Mouse (Mus musculus) stomach, postnatal 0 days (tissue): Measurements from ENCODE around the gene Sh3pxd2a. TPM values are rescaled to one million over a fixed set of nuclear protein-coding genes. Genes with fewer than 3 reads are reported as not detected.
A peak's percentile ranks its signal among the peaks of the same experiment; 100 is the strongest.

Experiments used
- ATAC-seq: fragments of 200-750 bp; cut with Nextera tagmentation; 2 replicates; pipeline ENCODE4 v1.8.0; 2017; ENCODE audit not compliant: low FRiP score, low TSS enrichment
- DNase-seq: peaks from one replicate; pipeline ENCODE4 v3.0.0-alpha.2; 2016; ENCODE audit warnings: low spot score
- H3K27ac ChIP-seq: fragments of 300-500 bp; sonication (generic); replicated peaks from 2 replicates; pipeline ENCODE4 v1.5.1; 2014; ENCODE audit warnings: mild to moderate bottlenecking, control low read depth
- H3K27me3 ChIP-seq: fragments of 300-500 bp; sonication (generic); 2 replicates; pipeline ENCODE4 v1.6.1; 2014; ENCODE audit warnings: low read length; ENCODE audit not compliant: control insufficient read depth, insufficient read depth
- H3K36me3 ChIP-seq: fragments of 300-500 bp; sonication (generic); 2 replicates; pipeline ENCODE4 v1.6.1; 2014; ENCODE audit warnings: low read length, mixed read lengths; ENCODE audit not compliant: control insufficient read depth, insufficient read depth
- H3K4me1 ChIP-seq: fragments of 300-500 bp; sonication (generic); replicated peaks from 2 replicates; pipeline ENCODE4 v1.6.1; 2014; ENCODE audit warnings: antibody characterized with exemption; ENCODE audit not compliant: control insufficient read depth, insufficient read depth
- H3K4me2 ChIP-seq: fragments of 300-500 bp; sonication (generic); replicated peaks from 2 replicates; pipeline ENCODE4 v1.6.1; 2014; ENCODE audit warnings: low read depth, mild to moderate bottlenecking, control low read depth, moderate library complexity
- H3K4me3 ChIP-seq: fragments of 300-500 bp; sonication (generic); 2 replicates; pipeline ENCODE4 v1.5.1; 2014; ENCODE audit warnings: low read depth, low read length, control low read depth
- H3K9ac ChIP-seq: fragments of 300-500 bp; sonication (generic); 2 replicates; pipeline ENCODE4 v1.6.1; 2014; ENCODE audit warnings: mild to moderate bottlenecking, low read length, control low read depth, mixed read lengths
- H3K9me3 ChIP-seq: fragments of 300-500 bp; sonication (generic); 2 replicates; pipeline ENCODE4 v1.6.1; 2016; ENCODE audit warnings: low read length; ENCODE audit not compliant: control insufficient read depth
- CTCF ChIP-seq: IDR thresholded peaks from 2 replicates; pipeline ENCODE4 v1.5.1; 2016; ENCODE audit warnings: antibody characterized with exemption, low read depth, mild to moderate bottlenecking, moderate library complexity
- EP300 ChIP-seq: optimal IDR thresholded peaks from 2 replicates; pipeline ENCODE3; 2016; ENCODE audit warnings: antibody characterized with exemption
- WGBS: fragments of 180-500 bp; shearing (Covaris S2); extraction: QIAGEN DNeasy Blood & Tissue Kit; methylation state at CpG from one replicate; pipeline ENCODE4 v1.1.7; 2014; 5-methylcytosine and 5-hydroxymethylcytosine counted together
- polyA plus RNA-seq: library from polyadenylated mRNA; unstranded; fragments of >200 nt; fragmentation: Nextera tagmentation; extraction: Ambion mirVana; gene quantifications from 2 replicates; pipeline ENCODE4 v1.2.1, GENCODE M21; 2015

Gene Sh3pxd2a
- polyA plus RNA-seq, 1 experiment from 2014 or later, result 3.7 TPM

DNA sequence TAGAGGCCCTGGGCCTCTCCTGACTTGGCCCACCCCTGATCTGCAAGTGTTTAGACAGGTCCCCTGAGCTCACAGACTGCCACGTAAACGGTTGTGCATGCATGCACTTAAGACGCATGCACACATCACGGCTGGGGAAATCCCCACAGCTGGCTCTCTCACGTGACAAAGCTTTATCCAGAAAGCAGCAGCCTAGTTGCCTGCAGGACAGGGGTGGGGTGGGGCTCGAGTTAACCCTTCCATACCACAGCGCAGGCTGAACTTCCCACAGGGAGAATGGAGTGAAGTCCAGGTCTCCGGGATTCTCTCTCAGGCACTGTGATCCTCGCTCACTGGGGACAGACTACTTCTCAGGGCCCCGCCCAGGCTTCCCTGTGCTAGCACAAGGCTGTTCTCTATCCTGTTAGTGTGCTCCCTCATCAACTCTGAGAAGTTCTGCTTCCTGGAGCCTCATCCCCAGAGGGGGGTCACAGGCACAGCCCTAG lies 133.4 kb downstream of the Sh3pxd2a start:
- ATAC-seq (peak; percentile 90), DNase-seq (peak; percentile 84)
- peaks cover 9% of the 10 kb centered on the region for H3K4me1 ChIP-seq
- peak overlapping the region; percentile 36 for H3K4me2 ChIP-seq
- no peaks in the 10 kb centered on the region for H3K27me3 ChIP-seq
- H3K4me3 ChIP-seq, result no peak overlapping the region
- H3K36me3 ChIP-seq, result no peaks in the 10 kb centered on the region
- 4% methylated on average over 10 of the region's 10 CpGs for WGBS
- H3K9me3 ChIP-seq, result no peaks in the 10 kb centered on the region
- peak overlapping the region; percentile 87 for H3K27ac ChIP-seq
- TF ChIP-seq CTCF (no peak), EP300 (peak; percentile 51)
- peak overlapping the region; percentile 48 for H3K9ac ChIP-seq

DNA sequence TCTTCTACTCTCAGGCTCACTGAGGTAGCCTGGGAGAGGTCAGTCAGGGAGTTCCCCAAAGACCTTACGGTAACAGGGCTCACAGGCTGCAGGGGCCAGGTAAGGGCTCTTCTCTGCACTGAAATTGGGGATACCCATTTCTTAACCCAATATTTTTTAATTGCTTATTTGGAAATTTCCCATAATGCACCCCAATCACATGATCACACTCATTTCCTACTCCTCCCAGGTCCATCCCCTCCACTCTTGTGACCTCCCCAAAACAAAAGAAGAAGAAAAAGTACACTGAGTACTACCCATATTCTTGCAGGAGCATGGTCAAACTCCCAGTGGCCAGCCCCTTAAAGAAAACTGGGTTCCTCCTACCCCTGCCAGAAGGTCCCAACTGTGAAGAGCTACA lies 135.1 kb downstream of the Sh3pxd2a start:
- Histone ChIP-seq H3K4me1 (peaks cover 9% of the 10 kb centered on the region), H3K9me3 (no peaks in the 10 kb centered on the region), H3K4me2 (no peak overlapping the region), H3K27ac (no peak overlapping the region), H3K27me3 (no peaks in the 10 kb centered on the region), H3K36me3 (no peaks in the 10 kb centered on the region), H3K9ac (no peak overlapping the region), H3K4me3 (no peak overlapping the region)
- DNase-seq (no peak), ATAC-seq (no peak)
- TF ChIP-seq EP300, result no peak
- no peak for TF ChIP-seq CTCF
- whole genome bisulfite sequencing, result 84% methylated on average over 1 of the region's 1 CpGs

- Histone ChIP-seq H3K4me3 (no peak overlapping the region), H3K4me1 (peaks cover 12% of the 10 kb centered on the region), H3K27ac (peak overlapping the region; percentile 45), H3K36me3 (no peaks in the 10 kb centered on the region), H3K4me2 (no peak overlapping the region), H3K9me3 (no peaks in the 10 kb centered on the region), H3K27me3 (no peaks in the 10 kb centered on the region), H3K9ac (peak overlapping the region; percentile 38; the same call in 1 of the 2 replicates)
- ATAC-seq, result peak; percentile 13; the same call in 1 of the 2 replicates
- TF ChIP-seq CTCF (no peak), EP300 (no peak)
- WGBS, result 19% methylated on average over 11 of the region's 11 CpGs
- peak; percentile 32 for DNase-seq
These were observed 136.0 kb downstream of the Sh3pxd2a start for GRCm38 (mm10) chr19:47327896-47328882.

DNA sequence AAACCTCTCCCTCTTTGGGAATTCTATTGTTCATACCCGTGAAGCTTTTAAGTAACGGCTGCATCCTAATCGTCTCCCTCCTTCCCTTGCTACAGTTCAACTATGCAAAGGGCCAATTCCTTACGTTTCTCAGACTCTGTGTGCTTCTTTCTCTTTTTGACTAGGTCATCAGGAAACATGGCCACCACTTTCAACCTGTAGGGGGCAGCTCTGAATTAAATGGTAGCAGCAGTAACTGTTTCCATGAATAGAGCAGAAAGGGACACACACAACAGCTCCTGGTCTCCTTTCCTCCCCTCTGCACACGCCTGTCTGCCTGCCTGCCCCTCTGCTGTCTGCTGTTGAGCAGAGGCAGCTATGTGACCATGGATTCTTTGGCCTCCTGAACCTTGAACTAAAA lies 138.3 kb downstream of the Sh3pxd2a start:
- Histone ChIP-seq H3K4me1 (peaks cover 9% of the 10 kb centered on the region), H3K9me3 (no peaks in the 10 kb centered on the region), H3K4me2 (no peak overlapping the region), H3K4me3 (no peak overlapping the region), H3K9ac (no peak overlapping the region), H3K27me3 (no peaks in the 10 kb centered on the region), H3K36me3 (no peaks in the 10 kb centered on the region), H3K27ac (no peak overlapping the region)
- ATAC-seq (no peak), DNase-seq (peak; percentile 63)
- TF ChIP-seq CTCF, result peak; percentile 77
- TF ChIP-seq EP300, result no peak
- WGBS, result 41% methylated on average over 5 of the region's 5 CpGs

DNA sequence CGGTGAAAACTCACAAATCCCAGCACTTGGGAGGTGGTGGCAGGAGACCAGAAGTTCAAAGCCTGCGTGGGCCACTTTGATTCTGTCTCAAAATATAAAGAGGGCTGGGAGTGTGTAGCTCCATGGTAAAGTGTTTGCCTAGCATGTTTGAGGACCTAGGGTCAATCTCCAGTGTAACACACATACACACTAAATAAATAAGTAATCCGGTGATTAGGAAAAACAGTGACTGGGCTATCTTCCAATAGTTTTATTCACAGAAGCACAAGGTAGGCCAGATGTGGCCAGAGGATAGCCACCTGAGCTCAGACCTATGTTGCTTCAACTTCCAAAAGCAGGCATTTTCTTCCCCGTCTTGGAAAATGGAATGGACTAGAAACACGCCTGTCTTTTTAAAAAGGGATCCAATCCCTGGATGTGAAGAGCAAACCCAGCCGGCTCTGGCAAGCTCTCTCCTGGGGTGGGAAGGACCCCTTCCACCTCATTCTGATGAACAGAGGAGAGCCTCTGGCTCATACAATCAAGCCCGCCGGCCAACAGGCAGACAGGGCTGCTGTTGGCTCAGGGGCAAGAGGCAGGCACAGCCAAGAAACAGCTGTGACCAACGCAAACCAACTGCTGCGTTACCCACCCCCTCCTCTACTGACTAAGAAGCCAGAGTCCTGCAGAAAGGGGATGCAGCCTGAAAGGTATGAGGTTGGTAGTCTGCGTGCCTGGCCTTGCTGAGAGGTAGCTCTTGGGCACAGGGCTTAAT lies 140.9 kb downstream of the Sh3pxd2a start:
- Histone ChIP-seq H3K9me3 (no peaks in the 10 kb centered on the region), H3K36me3 (no peaks in the 10 kb centered on the region), H3K4me1 (peaks cover 16% of the 10 kb centered on the region), H3K4me2 (no peak overlapping the region), H3K27me3 (no peaks in the 10 kb centered on the region), H3K27ac (peak overlapping the region; percentile 63; the same call in 1 of the 2 replicates), H3K9ac (peak overlapping the region; percentile 27; the same call in 1 of the 2 replicates), H3K4me3 (no peak overlapping the region)
- DNase-seq, result no peak
- WGBS, result 42% methylated on average over 11 of the region's 11 CpGs
- no peak for ATAC-seq
- no peak for TF ChIP-seq CTCF
- no peak for TF ChIP-seq EP300
